Mouse (Mus musculus): ENCODE measurements around the gene Vmn2r72.

Vmn2r72 gene

GRCm38 (mm10) chr7:85754997-85755396 is at the start of gene Vmn2r72:
TSS of gene Vmn2r72 (minus strand) at chr7:85755097.
- no peak for DNase-seq (ENCODE audit: low read depth)
